Mouse (Mus musculus): ENCODE results near the gene Neto2. TPM values are rescaled to one million over a fixed set of nuclear protein-coding genes. Genes with fewer than 3 reads are reported as not detected.

The Neto2 gene
- 41.1 and 42.3 TPM in 2 replicates for polyA plus RNA-seq (2016; fragmentation: Nextera tagmentation; extraction: Ambion mirVana)

GRCm38 (mm10) chr8:85700751-85701351 lies at the start of gene Neto2:
Gene Neto2 (minus strand): TSS chr8:85700924.
- peak within 1 kb of the TSS; percentile 88 for H3K9ac ChIP-seq
- H3K36me3 ChIP-seq (replicated peaks) = no peaks in the 10 kb centered on the region
- peak within 1 kb of the TSS; percentile 75 for H3K4me3 ChIP-seq (replicated peaks)
- peak; percentile 90 for ATAC-seq (ENCODE audit: low FRiP score)
- H3K27ac ChIP-seq = peak within 1 kb of the TSS; percentile 97
- no peaks in the 10 kb centered on the region for H3K9me3 ChIP-seq
- peaks cover 13% of the 10 kb centered on the region; the same call in 1 of the 2 replicates for H3K27me3 ChIP-seq
- 7% methylated on average over 45 of the region's 65 CpGs for WGBS
- H3K4me2 ChIP-seq = peak within 1 kb of the TSS; percentile 64
- H3K4me1 ChIP-seq = peaks cover 5% of the 10 kb centered on the region; the same call in 1 of the 2 replicates

GRCm38 (mm10) chr8:85745053-85745452 lies 44.3 kb upstream of the Neto2 start:
- Histone ChIP-seq H3K36me3 (replicated peaks) (peaks cover 4% of the 10 kb centered on the region; the same call in 1 of the 2 replicates), H3K4me1 (no peaks in the 10 kb centered on the region), H3K27ac (no peak overlapping the region), H3K4me2 (no peak overlapping the region), H3K9ac (no peak overlapping the region), H3K27me3 (no peaks in the 10 kb centered on the region), H3K4me3 (replicated peaks) (no peak overlapping the region), H3K9me3 (no peaks in the 10 kb centered on the region)
- no peak for ATAC-seq (ENCODE audit: low FRiP score)
- 96% methylated on average over 2 of the region's 2 CpGs for WGBS

GRCm38 (mm10) chr8:85730545-85730944 lies 29.8 kb upstream of the Neto2 start:
- Histone ChIP-seq H3K36me3 (replicated peaks) (0 out of 2 replicates have a peak, but pooled peaks cover 8% of the 10 kb centered on the region), H3K9ac (no peak overlapping the region), H3K4me3 (replicated peaks) (no peak overlapping the region), H3K27me3 (no peaks in the 10 kb centered on the region), H3K9me3 (no peaks in the 10 kb centered on the region), H3K4me2 (no peak overlapping the region), H3K4me1 (no peaks in the 10 kb centered on the region), H3K27ac (no peak overlapping the region)
- ATAC-seq (ENCODE audit: low FRiP score) = no peak
- 94% methylated on average over 3 of the region's 3 CpGs for WGBS

- H3K4me1 ChIP-seq = no peaks in the 10 kb centered on the region
- H3K36me3 ChIP-seq (replicated peaks) = peaks cover 5% of the 10 kb centered on the region; the same call in 1 of the 2 replicates
- H3K4me3 ChIP-seq (replicated peaks) = no peak overlapping the region
- no peaks in the 10 kb centered on the region for H3K9me3 ChIP-seq
- H3K4me2 ChIP-seq = no peak overlapping the region
- H3K27me3 ChIP-seq = no peaks in the 10 kb centered on the region
- WGBS = 87% methylated on average over 5 of the region's 5 CpGs
- no peak overlapping the region for H3K9ac ChIP-seq
- no peak for ATAC-seq (ENCODE audit: low FRiP score)
- no peak overlapping the region for H3K27ac ChIP-seq
Observed at GRCm38 (mm10) chr8:85717271-85717670, 16.5 kb upstream of the Neto2 start.

- Histone ChIP-seq H3K9me3 (no peaks in the 10 kb centered on the region), H3K27ac (no peak overlapping the region), H3K4me3 (replicated peaks) (no peak overlapping the region), H3K9ac (no peak overlapping the region), H3K4me2 (no peak overlapping the region), H3K36me3 (replicated peaks) (peaks cover 5% of the 10 kb centered on the region; the same call in 1 of the 2 replicates), H3K4me1 (no peaks in the 10 kb centered on the region), H3K27me3 (no peaks in the 10 kb centered on the region)
- 93% methylated on average over 4 of the region's 4 CpGs for WGBS
- no peak for ATAC-seq (ENCODE audit: low FRiP score)
Observed at GRCm38 (mm10) chr8:85716696-85717095, 16.0 kb upstream of the Neto2 start.

GRCm38 (mm10) chr8:85706988-85707387 lies 6.3 kb upstream of the Neto2 start:
- 80% methylated on average over 2 of the region's 2 CpGs for WGBS
- Histone ChIP-seq H3K9ac (no peak overlapping the region), H3K9me3 (no peaks in the 10 kb centered on the region), H3K27ac (no peak overlapping the region), H3K36me3 (replicated peaks) (no peaks in the 10 kb centered on the region), H3K4me3 (replicated peaks) (no peak overlapping the region), H3K27me3 (peaks cover 10% of the 10 kb centered on the region; the same call in 1 of the 2 replicates), H3K4me1 (no peaks in the 10 kb centered on the region), H3K4me2 (no peak overlapping the region)
- no peak for ATAC-seq (ENCODE audit: low FRiP score)

- Histone ChIP-seq H3K9ac (peak overlapping the region; percentile 88), H3K27ac (peak overlapping the region; percentile 97), H3K36me3 (replicated peaks) (no peaks in the 10 kb centered on the region), H3K4me1 (peaks cover 5% of the 10 kb centered on the region; the same call in 1 of the 2 replicates), H3K9me3 (no peaks in the 10 kb centered on the region), H3K4me3 (replicated peaks) (peak overlapping the region; percentile 75), H3K4me2 (peak overlapping the region; percentile 64), H3K27me3 (peaks cover 13% of the 10 kb centered on the region; the same call in 1 of the 2 replicates)
- peak; percentile 96 for ATAC-seq (ENCODE audit: low FRiP score)
- WGBS = 1% methylated on average over 84 of the region's 84 CpGs
Observed at GRCm38 (mm10) chr8:85700101-85700750, 498 bp downstream of the Neto2 start.

GRCm38 (mm10) chr8:85699051-85699450 lies 1.7 kb downstream of the Neto2 start:
- Histone ChIP-seq H3K4me3 (replicated peaks) (peak overlapping the region; percentile 26), H3K9me3 (no peaks in the 10 kb centered on the region), H3K27ac (no peak overlapping the region), H3K27me3 (peaks cover 13% of the 10 kb centered on the region; the same call in 1 of the 2 replicates), H3K36me3 (replicated peaks) (no peaks in the 10 kb centered on the region), H3K9ac (no peak overlapping the region), H3K4me2 (peak overlapping the region; percentile 48), H3K4me1 (peaks cover 5% of the 10 kb centered on the region; the same call in 1 of the 2 replicates)
- under 1% methylated on average over 6 of the region's 6 CpGs for WGBS
- ATAC-seq (ENCODE audit: low FRiP score) = peak; percentile 41; the same call in 1 of the 2 replicates

- Histone ChIP-seq H3K27me3 (no peaks in the 10 kb centered on the region), H3K36me3 (replicated peaks) (peaks cover 21% of the 10 kb centered on the region), H3K27ac (no peak overlapping the region), H3K4me1 (no peaks in the 10 kb centered on the region), H3K4me3 (replicated peaks) (no peak overlapping the region), H3K4me2 (no peak overlapping the region), H3K9me3 (no peaks in the 10 kb centered on the region), H3K9ac (no peak overlapping the region)
- ATAC-seq (ENCODE audit: low FRiP score) = no peak
Observed at GRCm38 (mm10) chr8:85665146-85665545, 35.6 kb downstream of the Neto2 start.

GRCm38 (mm10) chr8:85661995-85662394 lies 38.7 kb downstream of the Neto2 start:
- Histone ChIP-seq H3K9ac (no peak overlapping the region), H3K27ac (no peak overlapping the region), H3K4me3 (replicated peaks) (no peak overlapping the region), H3K9me3 (no peaks in the 10 kb centered on the region), H3K4me2 (no peak overlapping the region), H3K27me3 (no peaks in the 10 kb centered on the region), H3K36me3 (replicated peaks) (peaks cover 9% of the 10 kb centered on the region), H3K4me1 (no peaks in the 10 kb centered on the region)
- WGBS = 76% methylated on average over 5 of the region's 5 CpGs
- ATAC-seq (ENCODE audit: low FRiP score) = 0 out of 2 replicates have a peak, but pooled peaks have one; percentile 44

GRCm38 (mm10) chr8:85651201-85651600 lies 49.5 kb downstream of the Neto2 start:
- Histone ChIP-seq H3K9me3 (no peaks in the 10 kb centered on the region), H3K4me3 (replicated peaks) (no peak overlapping the region), H3K27me3 (no peaks in the 10 kb centered on the region), H3K27ac (no peak overlapping the region), H3K36me3 (replicated peaks) (peaks cover 8% of the 10 kb centered on the region; the same call in 1 of the 2 replicates), H3K4me1 (no peaks in the 10 kb centered on the region), H3K4me2 (no peak overlapping the region), H3K9ac (no peak overlapping the region)
- 91% methylated on average over 2 of the region's 2 CpGs for WGBS
- no peak for ATAC-seq (ENCODE audit: low FRiP score)

GRCm38 (mm10) chr8:85648553-85648952 lies 52.2 kb downstream of the Neto2 start:
- H3K27me3 ChIP-seq = no peaks in the 10 kb centered on the region
- ATAC-seq (ENCODE audit: low FRiP score) = no peak
- no peaks in the 10 kb centered on the region for H3K4me1 ChIP-seq
- H3K4me3 ChIP-seq (replicated peaks) = no peak overlapping the region
- H3K27ac ChIP-seq = no peak overlapping the region
- no peak overlapping the region for H3K4me2 ChIP-seq
- H3K9me3 ChIP-seq = no peaks in the 10 kb centered on the region
- no peak overlapping the region for H3K9ac ChIP-seq
- H3K36me3 ChIP-seq (replicated peaks) = peaks cover 25% of the 10 kb centered on the region

Data from forebrain, embryonic 12.5 days (tissue).